Mouse (Mus musculus) CH12.LX (cell line): ENCODE results near the gene Olfr549. TPM values are rescaled to one million over a fixed set of nuclear protein-coding genes. Genes with fewer than 3 reads are reported as not detected.

Experiments
- DNase-seq: peaks from one replicate; pipeline ENCODE4 v3.0.0-alpha.2; 2013; ENCODE audit errors: extremely low read depth
- H3K27ac ChIP-seq: 2 replicates; pipeline ENCODE4 v1.5.1; 2012; ENCODE audit warnings: low read depth, mild to moderate bottlenecking, control low read depth, moderate library complexity; ENCODE audit not compliant: insufficient read depth
- H3K27me3 ChIP-seq: replicated peaks from 2 replicates; pipeline ENCODE3; 2012; ENCODE audit warnings: inconsistent platforms
- H3K36me3 ChIP-seq, 2 experiments: replicated peaks in 1 of 2; 2 replicates each; pipeline versions ENCODE3 to v1.6.1; 2012; ENCODE audit warnings: inconsistent platforms in 1 of 2, low read length in 1 of 2, mild to moderate bottlenecking in 1 of 2, mixed read lengths in 1 of 2, moderate library complexity in 1 of 2; ENCODE audit not compliant: control insufficient read depth in 1 of 2, insufficient read depth in 1 of 2
- H3K4me1 ChIP-seq, 2 experiments: 2 replicates each; pipeline ENCODE4 v1.6.1; 2012; ENCODE audit warnings: inconsistent platforms in 1 of 2, moderate library complexity in 1 of 2; ENCODE audit not compliant: insufficient read depth in 2 of 2, control insufficient read depth in 1 of 2
- H3K4me2 ChIP-seq: 2 replicates; pipeline ENCODE4 v1.6.1; 2012; ENCODE audit warnings: low read depth, mild to moderate bottlenecking, control low read depth; ENCODE audit not compliant: poor library complexity, insufficient read depth, severe bottlenecking
- H3K4me3 ChIP-seq, 3 experiments: fragments of 150-350 bp in 1 of 3; sonication (generic) in 1 of 3; replicated peaks in 1 of 3; 2 replicates each; pipeline versions ENCODE3 to v1.5.1; 2011 to 2012; ENCODE audit warnings: low read depth in 2 of 3, low read length in 2 of 3, mild to moderate bottlenecking in 2 of 3, moderate library complexity in 2 of 3, control low read depth in 1 of 3, improper control_type of control experiment in 1 of 3, inconsistent platforms in 1 of 3, mixed read lengths in 1 of 3; ENCODE audit not compliant: poor library complexity in 1 of 3
- H3K79me2 ChIP-seq: replicated peaks from 2 replicates; pipeline ENCODE4 v1.6.1; 2012; ENCODE audit warnings: mild to moderate bottlenecking, moderate library complexity; ENCODE audit not compliant: control insufficient read depth, poor library complexity, insufficient read depth, severe bottlenecking; ENCODE audit errors: extremely low read depth
- H3K9ac ChIP-seq: 2 replicates; pipeline ENCODE4 v1.6.1; 2012; ENCODE audit warnings: low read depth, mild to moderate bottlenecking, control low read depth, moderate library complexity; ENCODE audit not compliant: insufficient read depth
- H3K9me3 ChIP-seq: replicated peaks from 2 replicates; pipeline ENCODE3; 2012; ENCODE audit warnings: low read length, inconsistent platforms, mixed read lengths
- E2F4 ChIP-seq: IDR thresholded peaks from 2 replicates; pipeline ENCODE4 v1.6.1; 2011; ENCODE audit warnings: low read depth, low read length, improper control_type of control experiment; ENCODE audit not compliant: insufficient replicate concordance
- ETS1 ChIP-seq: conservative IDR thresholded peaks from 2 replicates; pipeline ENCODE4 v1.6.1; 2012; ENCODE audit warnings: low read depth, mild to moderate bottlenecking, inconsistent platforms, low read length, improper control_type of control experiment, moderate library complexity
- GABPA ChIP-seq: IDR thresholded peaks from 2 replicates; pipeline ENCODE4 v1.6.1; 2012; ENCODE audit warnings: low read depth, low read length, improper control_type of control experiment, inconsistent platforms; ENCODE audit not compliant: insufficient replicate concordance
- IRF4 ChIP-seq: IDR thresholded peaks from 2 replicates; pipeline ENCODE4 v1.6.1; 2014; ENCODE audit warnings: low read depth, mild to moderate bottlenecking, inconsistent platforms, low read length, improper control_type of control experiment
- JUN ChIP-seq: IDR thresholded peaks from 2 replicates; pipeline ENCODE4 v1.6.1; 2011; ENCODE audit warnings: low read depth, mild to moderate bottlenecking, low read length, improper control_type of control experiment, moderate library complexity; ENCODE audit not compliant: insufficient read depth
- KAT2A ChIP-seq: IDR thresholded peaks from 2 replicates; pipeline ENCODE4 v1.6.1; 2012; ENCODE audit warnings: low read length, improper control_type of control experiment, inconsistent platforms; ENCODE audit not compliant: insufficient replicate concordance
- MAZ ChIP-seq: IDR thresholded peaks from 2 replicates; pipeline ENCODE4 v1.6.1; 2012; ENCODE audit warnings: low read depth, mild to moderate bottlenecking, inconsistent platforms, low read length, improper control_type of control experiment, moderate library complexity
- MEF2A ChIP-seq: IDR thresholded peaks from 2 replicates; pipeline ENCODE4 v1.6.1; 2014; ENCODE audit warnings: low read depth, mild to moderate bottlenecking, inconsistent platforms, low read length, improper control_type of control experiment, borderline replicate concordance
- NRF1 ChIP-seq: IDR thresholded peaks from 2 replicates; pipeline ENCODE4 v1.6.1; 2014; ENCODE audit warnings: low read depth, mild to moderate bottlenecking, inconsistent platforms, low read length, improper control_type of control experiment, moderate library complexity
- PAX5 ChIP-seq: IDR thresholded peaks from 2 replicates; pipeline ENCODE4 v1.6.1; 2012; ENCODE audit warnings: low read length, inconsistent platforms, mixed read lengths
- POLR2AphosphoS2 ChIP-seq: IDR thresholded peaks from 2 replicates; pipeline ENCODE4 v1.6.1; 2011; ENCODE audit warnings: low read depth, low read length, improper control_type of control experiment
- RAD21 ChIP-seq: IDR thresholded peaks from 2 replicates; pipeline ENCODE4 v1.6.1; 2011; ENCODE audit warnings: low read depth, mild to moderate bottlenecking, low read length, improper control_type of control experiment, moderate library complexity
- SMC3 ChIP-seq: IDR thresholded peaks from 2 replicates; pipeline ENCODE4 v1.6.1; 2011; ENCODE audit warnings: low read depth, low read length, improper control_type of control experiment
- TBP ChIP-seq: conservative IDR thresholded peaks from 2 replicates; pipeline ENCODE4 v1.6.1; 2011; ENCODE audit warnings: low read depth, low read length, improper control_type of control experiment
- UBTF ChIP-seq: IDR thresholded peaks from 2 replicates; pipeline ENCODE4 v1.6.1; 2012; ENCODE audit warnings: low read depth, mild to moderate bottlenecking, inconsistent platforms, low read length, improper control_type of control experiment, moderate library complexity
- USF1 ChIP-seq: IDR thresholded peaks from 2 replicates; pipeline ENCODE4 v1.6.1; 2014; ENCODE audit warnings: low read depth, mild to moderate bottlenecking, inconsistent platforms, low read length, improper control_type of control experiment
- dilution Hi-C: fragments of 300-500 bp; cut with MboI; formaldehyde crosslinking; loops from 2 replicates; pipeline ENCODE4 v1.14.3; 2020; ENCODE audit warnings: low sequenced_read_pairs; ENCODE audit not compliant: extremely low pct_unique_long_range_greater_than_20kb, extremely low pct_ligation_motif_present
- in situ Hi-C: fragments of 300-500 bp; cut with MboI; formaldehyde crosslinking; loops from 3 replicates; pipeline ENCODE4 v1.14.3; 2019; ENCODE audit warnings: low sequenced_read_pairs, low pct_ligation_motif_present, low pct_unique_long_range_greater_than_20kb, mixed read lengths
- polyA plus RNA-seq: library from polyadenylated mRNA; unstranded; fragments of >175 nt; gene quantifications from 2 replicates; pipeline ENCODE4 v1.2.1, GENCODE M21; 2012; ENCODE audit warnings: low read depth; ENCODE audit not compliant: insufficient read length
- total RNA-seq, 2 experiments: library from RNA; depleted of rRNA; stranded (reverse); fragments of 300-350 nt in 1 of 2; fragments of >200 nt in 1 of 2; gene quantifications; 2 replicates each; pipeline ENCODE4 v1.2.3; 2012 to 2014

Gene Olfr549
- total and polyA plus RNA-seq, 3 experiments, result not detected

DNA sequence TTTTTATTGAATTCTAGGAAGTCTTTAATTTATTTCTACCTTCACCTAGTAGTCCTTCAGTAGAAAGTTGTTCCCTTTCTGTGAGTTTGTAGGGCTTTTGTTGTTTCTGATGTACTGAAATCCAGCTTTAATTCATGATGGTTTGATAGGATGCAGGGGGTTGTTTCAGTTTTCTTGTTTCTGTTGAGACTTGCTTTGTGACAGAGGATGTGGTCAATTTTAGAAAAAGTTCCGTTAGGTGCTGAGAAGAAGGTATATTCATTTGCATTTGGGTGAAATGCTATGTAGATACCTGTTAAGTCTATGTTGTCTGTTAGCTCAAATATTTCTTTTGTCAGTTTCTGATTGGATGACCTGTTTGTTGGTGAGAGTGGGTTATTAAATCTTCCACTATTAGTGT, 20.6 kb upstream of the Olfr549 start:
- peaks cover 0 to 6% of the 10 kb centered on the region in 2 experiments; a peak in 2 of 4 replicates for H3K4me1 ChIP-seq
- H3K9me3 ChIP-seq, result no peaks in the 10 kb centered on the region
- in situ Hi-C loops (no loop called here), dilution Hi-C loops (no loop called here)
- no peak overlapping the region for H3K27ac ChIP-seq
- DNase-seq, result no peak
- H3K9ac ChIP-seq, result no peak overlapping the region
- H3K4me2 ChIP-seq, result no peak overlapping the region
- H3K79me2 ChIP-seq, result no peaks in the 10 kb centered on the region
- H3K36me3 ChIP-seq, result no peaks in the 10 kb centered on the region
- H3K4me3 ChIP-seq, result no peak overlapping the region
- TF ChIP-seq TBP, result no peak
- H3K27me3 ChIP-seq, result no peaks in the 10 kb centered on the region

DNA sequence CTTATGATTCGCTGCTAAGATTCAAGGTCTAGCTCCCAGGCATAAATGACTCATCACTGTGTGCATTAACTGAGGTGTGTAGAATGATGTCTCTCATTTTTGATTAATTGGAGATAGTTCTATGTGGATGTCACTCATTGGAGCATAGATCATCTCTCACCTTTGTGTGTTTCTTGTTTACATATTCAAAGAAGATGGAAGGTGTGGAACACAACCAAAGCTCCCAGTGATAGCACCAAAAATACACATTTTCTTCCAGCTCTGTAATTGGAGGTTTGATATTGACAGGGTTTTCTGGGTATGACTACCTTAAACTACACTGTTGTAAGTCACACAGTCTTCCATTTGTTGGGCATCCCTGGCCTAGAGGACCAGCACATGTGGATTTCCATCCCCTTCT, 15.2 kb upstream of the Olfr549 start, which contains the start of gene Olfr547:
Gene Olfr547 (plus strand): TSS at position 301 of the 400 bp plus-strand sequence.
- TF ChIP-seq JUN (no peak), GABPA (no peak), ETS1 (no peak), NRF1 (no peak), UBTF (no peak)
- no peak for DNase-seq
- no peak within 1 kb of the TSS for H3K27ac ChIP-seq
- H3K36me3 ChIP-seq, result no peaks in the 10 kb centered on the region
- no peaks in the 10 kb centered on the region for H3K4me1 ChIP-seq
- no peaks in the 10 kb centered on the region for H3K27me3 ChIP-seq
- H3K4me2 ChIP-seq, result no peak within 1 kb of the TSS; the same call in 1 of the 2 replicates
- no peak within 1 kb of the TSS for H3K4me3 ChIP-seq
- H3K9ac ChIP-seq, result no peak within 1 kb of the TSS
- H3K9me3 ChIP-seq, result no peaks in the 10 kb centered on the region
- H3K79me2 ChIP-seq, result no peaks in the 10 kb centered on the region
- in situ Hi-C loops, result no loop called here
- dilution Hi-C loops, result no loop called here

DNA sequence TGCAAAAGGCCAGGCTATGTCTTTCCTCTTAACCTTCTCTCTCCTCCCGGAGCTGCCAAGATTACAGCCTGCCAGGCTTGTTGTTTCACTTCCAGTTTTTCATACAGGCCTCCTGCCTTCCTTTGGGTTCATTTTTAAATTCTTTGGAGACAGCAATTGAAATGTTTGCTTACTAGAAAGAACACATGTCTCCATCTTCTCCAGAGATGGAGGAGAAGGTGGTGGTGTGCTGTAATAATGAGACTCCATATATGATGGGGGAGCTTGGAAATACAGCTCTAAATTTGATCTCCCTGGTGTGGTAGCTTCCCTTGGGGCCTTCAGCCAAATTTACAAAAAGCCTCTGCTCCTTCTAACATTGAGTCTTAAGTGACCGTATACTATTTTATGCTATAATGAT, 9.1 kb upstream of the Olfr549 start, which contains the start of gene Olfr548-ps1:
Gene Olfr548-ps1 (plus strand): TSS at position 301 of the 400 bp plus-strand sequence.
- no peaks in the 10 kb centered on the region for H3K9me3 ChIP-seq
- peaks cover 0 to 12% of the 10 kb centered on the region in 2 experiments; a peak in 2 of 4 replicates for H3K4me1 ChIP-seq
- no peak within 1 kb of the TSS for H3K27ac ChIP-seq
- dilution Hi-C loops (no loop called here), in situ Hi-C loops (no loop called here)
- no peak within 1 kb of the TSS for H3K4me3 ChIP-seq
- H3K36me3 ChIP-seq, result no peaks in the 10 kb centered on the region
- TF ChIP-seq MAZ, result no peak
- TF ChIP-seq E2F4, result no peak
- no peak for TF ChIP-seq PAX5
- TF ChIP-seq KAT2A, result no peak
- TF ChIP-seq USF1, result no peak
- TF ChIP-seq MEF2A, result no peak
- TF ChIP-seq IRF4, result no peak
- TF ChIP-seq RAD21, result no peak
- TF ChIP-seq SMC3, result no peak
- no peak for TF ChIP-seq POLR2AphosphoS2
- no peaks in the 10 kb centered on the region for H3K27me3 ChIP-seq
- H3K79me2 ChIP-seq, result no peaks in the 10 kb centered on the region
- no peak for DNase-seq
- no peak within 1 kb of the TSS for H3K9ac ChIP-seq
- H3K4me2 ChIP-seq, result no peak within 1 kb of the TSS
